Mouse (Mus musculus): ENCODE results near the gene Podn.

Podn gene

GRCm38 (mm10) chr4:108083032-108083735 lies 13.1 kb downstream of the Podn start:
- ChIA-PET CTCF (interaction anchor here in 2 of 4 experiments (0.5 to 0.6 kb wide), 2 partner anchors 134 to 828 kb away, joined by 3 to 5 read pairs; no protein-coding TSS in a partner anchor), POLR2A (interaction anchor here in 2 of 4 experiments (0.6 to 2.0 kb wide), 5 partner anchors 12 to 81 kb away, joined by 3 to 9 read pairs (median 3); no protein-coding TSS in a partner anchor)

GRCm38 (mm10) chr4:108082401-108082806 lies 13.8 kb downstream of the Podn start:
- ChIA-PET POLR2A (interaction anchor here in 3 of 4 experiments (0.6 to 2.0 kb wide), 4 partner anchors 11 to 322 kb away, joined by 3 to 9 read pairs (median 4); no protein-coding TSS in a partner anchor), CTCF (interaction anchor here in 1 of 4 experiments (0.6 kb wide), 1 partner anchor 829 kb away, joined by 3 read pairs; no protein-coding TSS in a partner anchor)

- CTCF ChIA-PET, result interaction anchor here in 1 of 4 experiments (0.6 kb wide), 1 partner anchor 85 kb away, joined by 14 read pairs; no protein-coding TSS in a partner anchor
- POLR2A ChIA-PET, result interaction anchor here in 3 of 4 experiments (0.6 to 1.1 kb wide), 8 partner anchors 10 to 1332 kb away, joined by 3 to 5 read pairs (median 3); no protein-coding TSS in a partner anchor
These were observed 15.4 kb downstream of the Podn start for GRCm38 (mm10) chr4:108080876-108081275.

GRCm38 (mm10) chr4:108079762-108080161 lies 16.5 kb downstream of the Podn start:
- POLR2A ChIA-PET, result interaction anchor here in 3 of 4 experiments (0.6 to 2.0 kb wide), 20 partner anchors 9 to 304 kb away, joined by 3 to 9 read pairs (median 4); partner anchors contain the start of genes 0610037L13Rik (in 1 of the 3) and Cpt2 (in 1 of the 3)
- CTCF ChIA-PET, result interaction anchor here in 1 of 4 experiments (0.7 to 1.2 kb wide), 2 partner anchors 54 to 64 kb away, joined by 3 to 4 read pairs; no protein-coding TSS in a partner anchor

GRCm38 (mm10) chr4:108079191-108079590 lies 17.1 kb downstream of the Podn start:
- ChIA-PET POLR2A (interaction anchor here (0.6 to 2.0 kb wide), 21 partner anchors 8 to 826 kb away, joined by 3 to 9 read pairs (median 4); partner anchors contain the start of genes 0610037L13Rik (in 1 of the 4) and Cpt2 (in 1 of the 4)), CTCF (interaction anchor here in 1 of 4 experiments (0.6 to 1.2 kb wide), 2 partner anchors 64 to 276 kb away, joined by 3 to 4 read pairs; no protein-coding TSS in a partner anchor)

DNA sequence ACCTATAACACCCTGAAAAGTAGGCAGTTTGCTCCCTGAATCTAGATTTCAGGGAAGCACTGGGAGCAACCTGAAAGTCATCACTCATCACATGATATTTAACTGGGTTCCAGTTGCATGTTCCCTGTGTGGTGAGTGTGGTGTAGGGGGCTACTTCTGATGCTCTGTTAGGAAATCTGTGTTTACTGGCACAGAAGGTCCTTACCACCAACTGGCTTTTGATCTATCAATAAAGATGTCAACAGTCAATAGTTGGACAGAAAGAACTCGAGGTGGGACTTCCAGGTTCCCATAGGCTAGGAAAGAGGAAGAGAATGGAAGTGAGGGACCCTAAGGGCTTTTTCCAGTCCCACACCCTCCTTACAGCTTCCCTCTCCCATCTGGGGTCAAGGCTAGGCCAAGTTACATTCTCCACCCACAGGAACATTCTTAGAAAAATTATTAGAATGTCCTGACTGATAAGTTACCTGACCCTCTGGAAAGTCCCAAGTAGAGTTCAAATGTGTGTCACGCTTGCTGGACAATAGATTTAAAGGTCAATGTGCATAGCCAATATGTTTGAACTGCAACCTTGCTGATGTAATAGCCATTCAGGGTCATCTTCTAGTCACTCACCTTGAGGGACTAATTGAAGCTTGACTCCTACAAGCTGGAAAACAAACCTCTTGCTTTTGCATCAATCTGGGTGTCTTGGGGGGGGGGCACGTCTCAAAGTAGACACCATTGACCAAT lies 18.9 kb downstream of the Podn start:
- CTCF ChIA-PET, result interaction anchor here in 1 of 4 experiments (0.6 kb wide), 1 partner anchor 1548 kb away, joined by 3 read pairs; no protein-coding TSS in a partner anchor
- POLR2A ChIA-PET, result interaction anchor here in 2 of 4 experiments (0.5 to 2.0 kb wide), 7 partner anchors 17 to 188 kb away, joined by 3 to 6 read pairs (median 4); partner anchors contain the start of gene 0610037L13Rik (in 1 of the 2)

DNA sequence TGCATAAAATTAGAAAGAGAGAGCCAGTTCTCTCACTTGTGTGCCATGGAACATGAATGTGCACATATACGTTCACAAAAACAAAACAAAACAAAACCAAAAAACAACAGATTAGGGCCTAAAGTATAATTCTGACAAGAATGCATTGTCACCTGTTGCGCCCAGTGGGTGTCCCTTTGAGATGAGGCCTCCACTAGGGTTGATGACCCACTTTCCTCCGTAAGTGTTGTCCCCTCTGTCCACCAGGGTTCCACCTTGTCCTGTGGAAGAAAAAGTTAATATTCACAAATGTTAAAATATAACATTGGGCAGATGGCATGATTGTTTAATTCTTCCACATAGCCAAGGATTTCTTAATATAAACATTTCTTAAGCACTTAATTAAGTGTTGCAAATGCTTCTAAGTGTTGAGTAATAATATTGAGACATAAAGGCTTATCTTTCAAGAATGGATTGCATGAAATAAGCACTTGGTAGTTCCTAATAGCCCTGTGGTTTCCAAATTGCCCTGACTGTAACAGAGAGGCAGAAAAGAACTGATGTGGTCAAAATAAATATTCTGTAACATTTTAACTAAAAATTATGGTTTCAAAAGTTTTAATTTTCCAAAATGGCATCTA lies 21.9 kb downstream of the Podn start:
- POLR2A ChIA-PET, result interaction anchor here in 1 of 4 experiments (1.7 kb wide), 1 partner anchor 43 kb away, joined by 3 read pairs; no protein-coding TSS in a partner anchor
- CTCF ChIA-PET, result no interaction called here

DNA sequence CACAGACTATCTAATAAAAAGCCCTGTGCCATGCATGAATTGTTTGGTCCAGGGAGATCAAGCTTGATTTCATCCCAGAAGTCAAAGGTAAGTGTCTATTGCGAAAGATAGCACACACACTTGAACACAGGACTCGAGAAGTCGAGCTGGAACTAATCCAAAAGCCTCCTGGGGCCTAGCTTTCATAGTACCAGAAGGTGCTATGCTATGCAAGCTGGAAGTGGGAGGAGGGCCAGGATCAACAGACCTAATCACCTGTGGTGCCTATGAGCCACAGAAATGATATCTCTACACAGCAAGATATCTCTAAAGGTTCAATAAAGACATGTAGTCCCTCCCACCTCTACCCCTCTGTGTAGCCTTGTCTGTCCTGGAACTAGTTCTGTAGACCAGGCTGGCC lies 24.2 kb downstream of the Podn start:
- ChIA-PET CTCF (no interaction called here), POLR2A (interaction anchor here in 2 of 4 experiments (1.6 to 2.0 kb wide), 2 partner anchors 12 to 182 kb away, joined by 4 to 8 read pairs; partner anchors contain the start of gene 0610037L13Rik (in 1 of the 2))

DNA sequence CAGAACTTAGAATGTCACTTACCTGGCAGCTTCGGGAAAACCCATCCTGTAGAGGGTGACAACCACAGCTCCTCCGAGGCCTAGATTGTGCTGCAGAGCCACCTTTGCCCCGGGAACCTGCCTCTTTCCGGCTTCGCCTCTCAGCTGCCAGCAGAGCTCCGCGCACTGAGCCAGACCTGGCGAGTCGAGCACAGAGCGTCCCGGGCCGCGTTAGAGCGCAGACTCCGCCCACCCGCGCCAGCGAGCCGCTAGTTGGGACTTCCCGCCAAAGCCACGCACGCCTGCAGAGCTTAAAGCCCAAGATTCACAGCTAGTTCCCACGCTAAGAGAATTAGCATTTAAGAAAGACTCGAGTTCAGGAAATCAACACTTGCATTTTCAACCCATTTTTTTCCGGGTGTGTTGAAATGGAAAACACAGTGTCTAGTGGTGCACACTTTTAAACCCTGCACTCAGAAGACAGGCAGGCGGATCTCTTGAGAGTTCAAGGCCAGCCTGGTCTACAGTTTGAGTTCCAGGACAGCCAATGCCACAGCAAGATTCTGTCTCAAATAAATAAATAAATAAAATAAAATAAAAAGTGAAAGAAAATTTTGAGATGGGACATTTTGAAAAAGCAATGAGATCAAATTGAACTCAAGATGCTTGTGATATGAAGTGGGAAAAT lies 24.9 kb downstream of the Podn start:
- ChIA-PET POLR2A (interaction anchor here in 3 of 4 experiments (0.5 to 2.5 kb wide), 26 partner anchors 8 to 508 kb away, joined by 3 to 9 read pairs (median 3); partner anchors contain the start of genes 0610037L13Rik (in 2 of the 3), Cpt2 (in 2 of the 3), Orc1 (in 1 of the 3) and Prpf38a (in 1 of the 3)), CTCF (interaction anchor here in 3 of 4 experiments (0.5 to 1.0 kb wide), 5 partner anchors 229 to 334 kb away, joined by 3 to 9 read pairs (median 4); partner anchors contain the start of gene Coa7 (in 1 of the 3))

DNA sequence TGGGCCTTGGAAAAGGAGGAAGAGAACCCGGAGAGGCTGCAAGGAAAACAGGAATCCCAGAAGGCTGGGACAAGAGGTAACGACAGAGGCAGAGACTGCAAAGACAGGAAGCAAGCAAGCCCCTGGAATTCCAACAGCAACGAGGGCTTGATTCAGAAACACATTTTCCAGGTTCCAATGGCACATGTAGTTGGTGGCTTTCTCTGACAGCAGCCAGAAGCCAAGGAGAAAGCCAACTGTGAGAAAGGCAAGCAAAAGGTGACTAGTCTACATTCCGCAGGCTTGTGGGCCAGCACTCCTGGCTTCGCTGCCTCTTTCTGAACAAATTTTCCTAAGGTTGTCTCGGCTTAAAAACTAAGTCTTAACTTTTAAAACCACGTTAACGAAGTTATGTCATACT lies 25.5 kb downstream of the Podn start:
- CTCF ChIA-PET, result interaction anchor here in 3 of 4 experiments (0.5 to 1.0 kb wide), 4 partner anchors 229 to 333 kb away, joined by 3 to 9 read pairs (median 4); no protein-coding TSS in a partner anchor
- POLR2A ChIA-PET, result interaction anchor here in 3 of 4 experiments (0.5 to 2.5 kb wide), 26 partner anchors 8 to 509 kb away, joined by 3 to 9 read pairs (median 3); partner anchors contain the start of genes 0610037L13Rik (in 2 of the 3), Cpt2 (in 2 of the 3), Orc1 (in 1 of the 3) and Prpf38a (in 1 of the 3)

GRCm38 (mm10) chr4:108070286-108070685 lies 26.0 kb downstream of the Podn start:
- ChIA-PET POLR2A (interaction anchor here in 2 of 4 experiments (1.2 to 2.5 kb wide), 4 partner anchors 9 to 180 kb away, joined by 4 to 9 read pairs (median 7); partner anchors contain the start of gene 0610037L13Rik (in 1 of the 2)), CTCF (interaction anchor here in 1 of 4 experiments (0.6 kb wide), 1 partner anchor 256 kb away, joined by 3 read pairs; no protein-coding TSS in a partner anchor)

GRCm38 (mm10) chr4:108068081-108068480 lies 28.2 kb downstream of the Podn start:
- CTCF ChIA-PET, result no interaction called here
- POLR2A ChIA-PET, result interaction anchor here in 2 of 4 experiments (1.2 to 1.7 kb wide), 2 partner anchors 9 to 11 kb away, joined by 3 to 4 read pairs; no protein-coding TSS in a partner anchor

DNA sequence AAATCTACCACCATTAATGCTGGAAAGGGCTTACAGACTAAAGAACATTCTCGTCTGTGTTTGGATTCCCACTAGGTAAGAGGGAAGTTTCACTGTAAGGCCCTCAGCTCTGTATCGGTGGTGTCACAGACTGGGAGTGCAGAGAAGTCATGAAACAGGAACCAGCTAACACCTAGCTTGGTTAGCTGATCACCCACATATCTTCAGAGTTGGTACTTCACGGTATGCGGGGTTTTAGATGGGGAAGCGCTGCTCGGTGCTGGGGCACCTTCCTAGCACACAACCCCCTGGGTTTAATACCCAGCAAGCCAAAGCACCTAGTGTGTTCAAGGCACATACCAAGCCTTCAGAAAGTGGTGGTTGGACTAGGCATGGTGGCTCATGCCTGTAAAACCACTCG lies 29.0 kb downstream of the Podn start:
- ChIA-PET CTCF (no interaction called here), POLR2A (interaction anchor here in 2 of 4 experiments (1.2 to 1.7 kb wide), 2 partner anchors 8 to 12 kb away, joined by 3 to 4 read pairs; no protein-coding TSS in a partner anchor)

DNA sequence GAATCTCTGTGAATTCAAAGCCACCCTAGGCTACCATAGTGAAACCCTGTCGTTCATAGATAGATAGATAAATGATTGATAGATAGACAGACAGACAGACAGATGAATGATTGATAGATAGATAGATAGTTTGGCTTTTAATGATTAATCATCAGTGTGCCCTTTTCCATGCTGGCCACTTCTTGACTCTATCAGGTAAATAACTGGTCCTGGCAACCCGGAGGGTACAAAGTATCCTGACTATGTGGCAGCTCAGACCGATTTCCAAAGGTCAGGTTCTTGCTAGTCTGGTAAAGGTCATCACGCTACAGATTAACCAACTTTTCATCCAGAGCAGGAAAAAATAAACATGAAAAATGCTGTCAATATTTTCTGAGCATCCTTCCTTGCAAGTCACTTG lies 29.7 kb downstream of the Podn start:
- POLR2A ChIA-PET, result interaction anchor here in 1 of 4 experiments (0.6 kb wide), 1 partner anchor 13 kb away, joined by 3 read pairs; no protein-coding TSS in a partner anchor
- CTCF ChIA-PET, result no interaction called here

GRCm38 (mm10) chr4:108065176-108065844 lies 30.9 kb downstream of the Podn start:
- CTCF ChIA-PET, result interaction anchor here in 3 of 4 experiments (0.6 to 1.0 kb wide), 3 partner anchors 50 to 330 kb away, joined by 3 to 5 read pairs (median 3); no protein-coding TSS in a partner anchor
- POLR2A ChIA-PET, result interaction anchor here in 3 of 4 experiments (0.6 to 2.4 kb wide), 6 partner anchors 10 to 95 kb away, joined by 3 to 9 read pairs (median 4); no protein-coding TSS in a partner anchor

- POLR2A ChIA-PET, result interaction anchor here in 1 of 4 experiments (1.3 to 2.4 kb wide), 2 partner anchors 8 to 15 kb away, joined by 3 to 9 read pairs; no protein-coding TSS in a partner anchor
- CTCF ChIA-PET, result interaction anchor here in 1 of 4 experiments (0.6 kb wide), 1 partner anchor 56 kb away, joined by 3 read pairs; no protein-coding TSS in a partner anchor
These were observed 32.6 kb downstream of the Podn start for GRCm38 (mm10) chr4:108063616-108064015.

All from embryonic stem cell, embryonic (primary cell).